Mouse (Mus musculus): Measurements from ENCODE around the gene Celf1. TPM values are rescaled to one million over a fixed set of nuclear protein-coding genes. Genes with fewer than 3 reads are reported as not detected.

The Celf1 gene
- polyA plus RNA-seq, 1 experiment from 2014 or later: 86.6 TPM

DNA sequence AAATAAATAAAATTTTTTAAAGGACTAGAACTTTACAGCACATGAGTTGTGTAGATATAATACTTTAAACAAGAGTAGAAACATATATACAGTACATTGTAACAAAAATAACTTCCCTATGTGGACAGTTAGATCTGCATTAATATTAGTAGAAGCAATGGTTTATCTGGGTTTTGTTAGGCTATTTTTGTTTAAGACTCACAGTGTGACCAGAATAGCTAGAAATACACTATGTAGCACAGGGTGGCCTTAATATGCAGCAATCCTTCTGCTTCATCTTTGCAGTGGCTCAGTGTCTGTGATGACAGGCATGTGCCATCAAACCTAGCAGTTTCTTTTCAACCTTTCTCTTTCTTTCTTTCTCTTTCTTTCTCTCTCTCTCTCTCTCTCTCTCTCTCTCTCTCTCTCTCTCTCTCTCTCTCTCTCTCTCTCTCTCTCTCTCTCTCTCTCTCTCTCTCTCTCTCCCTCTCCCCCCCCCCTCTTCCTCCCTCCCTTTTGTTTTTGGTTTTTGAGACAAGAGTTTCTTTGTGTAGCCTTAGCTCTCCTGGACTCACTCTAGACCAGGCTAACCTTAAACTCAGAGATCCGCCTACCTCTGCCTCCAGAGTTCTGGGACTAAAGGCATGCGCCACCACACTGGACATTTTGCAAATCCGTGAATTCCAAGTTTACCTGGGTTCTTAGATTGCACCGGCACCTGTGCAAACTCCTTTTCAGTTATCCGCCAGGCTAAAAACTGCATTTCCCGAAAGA is 113.2 kb downstream of the Celf1 start:
- Histone ChIP-seq H3K4me1 (peaks cover 20% of the 10 kb centered on the region), H3K9me3 (replicated peaks) (no peaks in the 10 kb centered on the region), H3K27ac (replicated peaks) (peak overlapping the region; percentile 97; the same call in 1 of the 2 replicates), H3K9ac (replicated peaks) (peak overlapping the region; percentile 49), H3K4me2 (peak overlapping the region; percentile 85), H3K27me3 (replicated peaks) (no peaks in the 10 kb centered on the region), H3K36me3 (peaks cover 36% of the 10 kb centered on the region), H3K4me3 (replicated peaks) (peak overlapping the region; percentile 72)
- no peak; the same call in 1 of the 2 replicates for ATAC-seq (ENCODE audit: low FRiP score)
- WGBS: under 1% methylated on average over 6 of the region's 6 CpGs

DNA sequence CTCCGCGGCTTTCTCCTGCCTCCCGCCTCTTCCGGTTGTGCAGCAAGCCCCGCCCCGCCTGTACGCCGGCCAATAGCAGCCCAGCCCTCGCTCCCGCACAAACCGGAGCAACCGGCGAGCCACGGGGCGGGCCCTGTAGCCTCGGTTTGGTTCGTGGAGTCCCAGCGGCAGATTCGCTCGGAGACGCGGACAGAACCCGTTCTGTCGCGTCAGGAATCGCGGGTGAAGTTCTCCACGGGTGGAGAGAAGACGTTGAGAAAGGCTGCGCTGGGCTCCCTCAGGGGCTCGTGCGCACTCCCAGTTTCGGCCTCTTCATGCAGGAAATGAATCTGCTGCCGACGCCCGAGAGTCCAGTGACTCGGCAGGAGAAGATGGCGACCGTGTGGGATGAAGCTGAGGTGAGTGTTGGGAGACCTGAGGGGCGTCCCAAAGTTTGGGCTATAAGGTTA is 113.8 kb downstream of the Celf1 start, which contains the start of gene Psmc3:
Gene Psmc3 (plus strand): TSS at position 76 of the 449 bp plus-strand sequence.
- Histone ChIP-seq H3K27ac (replicated peaks) (peak within 1 kb of the TSS; percentile 97), H3K9me3 (replicated peaks) (no peaks in the 10 kb centered on the region), H3K4me2 (peak within 1 kb of the TSS; percentile 85), H3K27me3 (replicated peaks) (no peaks in the 10 kb centered on the region), H3K9ac (replicated peaks) (peak within 1 kb of the TSS; percentile 70), H3K4me3 (replicated peaks) (peak within 1 kb of the TSS; percentile 72), H3K4me1 (peaks cover 20% of the 10 kb centered on the region), H3K36me3 (peaks cover 42% of the 10 kb centered on the region)
- WGBS: under 1% methylated on average over 40 of the region's 40 CpGs
- ATAC-seq (ENCODE audit: low FRiP score): peak; percentile 99

DNA sequence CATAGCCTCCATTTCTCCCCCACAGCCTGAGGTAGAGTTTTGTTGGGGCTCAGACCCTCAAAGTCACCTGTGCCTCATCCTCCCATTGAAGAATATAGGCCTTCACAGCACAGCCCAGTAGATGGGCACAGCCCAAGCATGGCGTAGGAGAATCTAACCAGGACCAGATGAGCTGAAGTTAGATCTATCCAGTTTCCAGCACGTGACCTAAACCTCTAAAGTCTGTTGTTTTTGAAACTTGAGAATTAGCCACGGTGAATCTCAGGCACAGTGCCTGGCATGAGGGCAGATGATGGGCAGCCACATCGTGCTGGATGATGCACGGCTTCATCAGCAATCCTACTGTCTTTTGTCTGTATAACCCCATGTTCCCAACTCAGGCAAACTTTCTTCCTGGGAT is 118.3 kb downstream of the Celf1 start:
- no peak overlapping the region for H3K4me3 ChIP-seq (replicated peaks)
- no peak overlapping the region for H3K4me2 ChIP-seq
- no peak overlapping the region for H3K27ac ChIP-seq (replicated peaks)
- H3K27me3 ChIP-seq (replicated peaks): no peaks in the 10 kb centered on the region
- H3K36me3 ChIP-seq: peaks cover 82% of the 10 kb centered on the region
- no peak for ATAC-seq (ENCODE audit: low FRiP score)
- peaks cover 14% of the 10 kb centered on the region for H3K4me1 ChIP-seq
- WGBS: 95% methylated on average over 5 of the region's 5 CpGs
- H3K9ac ChIP-seq (replicated peaks): no peak overlapping the region
- no peaks in the 10 kb centered on the region for H3K9me3 ChIP-seq (replicated peaks)

DNA sequence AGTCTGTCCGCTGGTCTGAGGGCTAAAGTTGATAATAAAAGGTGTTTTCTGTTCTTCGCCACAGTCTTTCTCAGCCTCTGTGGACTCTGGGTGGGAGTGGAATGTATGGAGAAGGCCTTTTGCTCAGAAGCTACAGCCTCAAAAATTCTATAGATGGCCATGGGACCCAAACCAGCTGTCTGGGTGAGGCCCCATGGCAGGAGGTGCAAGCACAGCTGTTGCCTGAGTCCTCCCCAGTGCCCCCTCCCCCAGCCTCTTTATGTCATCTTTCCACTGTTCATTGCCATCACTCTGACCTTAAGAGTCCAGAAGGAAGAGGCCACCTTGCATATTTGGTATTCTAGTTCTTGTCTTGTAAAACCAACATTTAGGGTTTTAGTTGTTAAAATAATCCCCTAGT is 119.2 kb downstream of the Celf1 start:
- 95% methylated on average over 2 of the region's 2 CpGs for WGBS
- H3K27me3 ChIP-seq (replicated peaks): no peaks in the 10 kb centered on the region
- H3K9me3 ChIP-seq (replicated peaks): no peaks in the 10 kb centered on the region
- no peak overlapping the region for H3K9ac ChIP-seq (replicated peaks)
- peaks cover 14% of the 10 kb centered on the region for H3K4me1 ChIP-seq
- H3K4me3 ChIP-seq (replicated peaks): no peak overlapping the region
- H3K4me2 ChIP-seq: no peak overlapping the region
- H3K27ac ChIP-seq (replicated peaks): no peak overlapping the region
- H3K36me3 ChIP-seq: peaks cover 91% of the 10 kb centered on the region
- ATAC-seq (ENCODE audit: low FRiP score): no peak

- no peaks in the 10 kb centered on the region for H3K9me3 ChIP-seq (replicated peaks)
- H3K27me3 ChIP-seq (replicated peaks): no peaks in the 10 kb centered on the region
- H3K4me1 ChIP-seq: peaks cover 1% of the 10 kb centered on the region; the same call in 1 of the 2 replicates
- H3K4me2 ChIP-seq: no peak overlapping the region
- no peak for ATAC-seq (ENCODE audit: low FRiP score)
- no peak overlapping the region for H3K27ac ChIP-seq (replicated peaks)
- no peak overlapping the region for H3K9ac ChIP-seq (replicated peaks)
- no peak overlapping the region for H3K4me3 ChIP-seq (replicated peaks)
- WGBS: 82% methylated on average over 10 of the region's 10 CpGs
- H3K36me3 ChIP-seq: peaks cover 88% of the 10 kb centered on the region
Observed at GRCm38 (mm10) chr2:91060544-91061355, 120.6 kb downstream of the Celf1 start.

GRCm38 (mm10) chr2:91061849-91062481 is 121.8 kb downstream of the Celf1 start:
- H3K27me3 ChIP-seq (replicated peaks): no peaks in the 10 kb centered on the region
- no peak overlapping the region; the same call in 1 of the 2 replicates for H3K9ac ChIP-seq (replicated peaks)
- 82% methylated on average over 6 of the region's 6 CpGs for WGBS
- no peak overlapping the region for H3K4me2 ChIP-seq
- H3K36me3 ChIP-seq: peaks cover 83% of the 10 kb centered on the region
- ATAC-seq (ENCODE audit: low FRiP score): no peak
- H3K4me1 ChIP-seq: no peaks in the 10 kb centered on the region
- no peaks in the 10 kb centered on the region for H3K9me3 ChIP-seq (replicated peaks)
- H3K4me3 ChIP-seq (replicated peaks): no peak overlapping the region
- H3K27ac ChIP-seq (replicated peaks): 0 out of 2 replicates have a peak overlapping the region, but pooled peaks have one; percentile 25

GRCm38 (mm10) chr2:91062779-91063606 is 122.8 kb downstream of the Celf1 start:
- Histone ChIP-seq H3K9ac (replicated peaks) (no peak overlapping the region), H3K36me3 (peaks cover 75% of the 10 kb centered on the region), H3K9me3 (replicated peaks) (no peaks in the 10 kb centered on the region), H3K27ac (replicated peaks) (no peak overlapping the region), H3K27me3 (replicated peaks) (no peaks in the 10 kb centered on the region), H3K4me2 (no peak overlapping the region), H3K4me3 (replicated peaks) (no peak overlapping the region), H3K4me1 (peaks cover 1% of the 10 kb centered on the region)
- ATAC-seq (ENCODE audit: low FRiP score): no peak
- WGBS: 94% methylated on average over 16 of the region's 16 CpGs

DNA sequence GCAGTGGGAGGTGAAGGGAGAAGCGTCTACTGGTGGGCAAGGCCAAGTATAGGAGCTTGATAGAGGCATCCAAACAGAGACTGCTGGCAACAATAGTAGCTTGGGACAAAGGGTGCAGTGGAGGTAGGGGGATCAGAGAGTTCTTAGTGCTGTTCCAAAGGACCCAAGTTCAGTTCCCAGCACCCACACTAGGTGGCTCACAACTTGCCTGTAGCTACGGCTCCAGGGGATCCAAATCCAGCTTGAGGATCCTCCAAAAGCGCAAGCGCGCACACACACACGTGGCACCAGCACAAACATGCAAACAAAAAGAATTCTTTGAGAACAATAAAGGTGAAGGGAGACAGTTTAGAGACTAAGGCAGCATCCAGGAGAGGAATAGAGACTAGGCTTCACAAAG is 124.0 kb downstream of the Celf1 start:
- WGBS: 90% methylated on average over 6 of the region's 6 CpGs
- Histone ChIP-seq H3K4me2 (no peak overlapping the region), H3K9ac (replicated peaks) (no peak overlapping the region), H3K36me3 (peaks cover 63% of the 10 kb centered on the region), H3K27me3 (replicated peaks) (no peaks in the 10 kb centered on the region), H3K9me3 (replicated peaks) (no peaks in the 10 kb centered on the region), H3K27ac (replicated peaks) (no peak overlapping the region), H3K4me3 (replicated peaks) (no peak overlapping the region), H3K4me1 (peaks cover 13% of the 10 kb centered on the region)
- ATAC-seq (ENCODE audit: low FRiP score): no peak

GRCm38 (mm10) chr2:91065544-91065943 is 125.4 kb downstream of the Celf1 start:
- no peak overlapping the region for H3K27ac ChIP-seq (replicated peaks)

DNA sequence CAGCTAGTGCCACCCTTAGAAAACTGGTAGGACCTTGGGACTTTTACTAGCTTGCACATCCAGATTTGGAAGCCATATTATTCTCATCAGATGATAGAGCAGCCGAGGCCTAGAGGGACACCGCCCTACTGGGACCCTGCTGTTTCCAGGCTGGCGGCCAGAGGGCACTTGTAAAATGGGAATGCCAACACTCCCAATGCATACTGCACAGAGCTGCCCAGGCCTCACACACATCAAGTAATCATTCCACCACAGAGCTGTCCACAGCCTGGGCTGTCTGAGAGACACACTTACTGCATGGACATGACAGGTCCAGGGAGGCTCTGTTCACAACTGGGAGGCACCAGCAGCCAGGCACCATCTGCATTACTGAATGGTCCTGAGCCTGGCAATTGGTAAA is 126.3 kb downstream of the Celf1 start:
- WGBS: 82% methylated on average over 3 of the region's 3 CpGs
- Histone ChIP-seq H3K9ac (replicated peaks) (no peak overlapping the region), H3K4me3 (replicated peaks) (no peak overlapping the region), H3K27me3 (replicated peaks) (no peaks in the 10 kb centered on the region), H3K9me3 (replicated peaks) (no peaks in the 10 kb centered on the region), H3K27ac (replicated peaks) (no peak overlapping the region), H3K36me3 (peaks cover 42% of the 10 kb centered on the region), H3K4me2 (no peak overlapping the region), H3K4me1 (peaks cover 28% of the 10 kb centered on the region)
- no peak for ATAC-seq (ENCODE audit: low FRiP score)

More at GRCm38 (mm10) chr2:91065544-91065943, 125.4 kb downstream of the Celf1 start:
- Histone ChIP-seq H3K9me3 (replicated peaks) (no peaks in the 10 kb centered on the region), H3K9ac (replicated peaks) (no peak overlapping the region), H3K4me2 (no peak overlapping the region), H3K4me1 (peaks cover 19% of the 10 kb centered on the region), H3K4me3 (replicated peaks) (no peak overlapping the region), H3K27me3 (replicated peaks) (no peaks in the 10 kb centered on the region), H3K36me3 (peaks cover 50% of the 10 kb centered on the region)
- no peak for ATAC-seq (ENCODE audit: low FRiP score)
- 53% methylated on average over 3 of the region's 3 CpGs for WGBS
